Mouse (Mus musculus) small intestine, adult 2 months (tissue): ENCODE data around the gene Olfr872.

Experiments used
- CTCF ChIP-seq: fragments of 200-500 bp; IDR thresholded peaks from 2 replicates; pipeline ENCODE4 v1.5.1; 2012; ENCODE audit warnings: low read depth, mild to moderate bottlenecking, control low read depth, inconsistent platforms, low read length, moderate library complexity, mixed read lengths; ENCODE audit not compliant: insufficient replicate concordance, insufficient read length; ENCODE audit errors: extremely low read depth
- POLR2A ChIP-seq: fragments of 200-500 bp; IDR thresholded peaks from 2 replicates; pipeline ENCODE4 v1.6.1; 2012; ENCODE audit warnings: low read depth, mild to moderate bottlenecking, control low read depth, inconsistent platforms, low read length, moderate library complexity

- TF ChIP-seq CTCF (no peak), POLR2A (no peak)
These were observed 45.1 kb downstream of the Olfr872 start, which contains the start of gene Olfr39 for GRCm38 (mm10) chr9:20282051-20282450.
